Mouse (Mus musculus) kidney, postnatal 0 days (tissue): ENCODE results near the gene Mical3. TPM values are rescaled to one million over a fixed set of nuclear protein-coding genes. Genes with fewer than 3 reads are reported as not detected.
"Not testable (repeated sequence)": the region's sequence is repeated elsewhere in the genome, so short reads cannot be mapped to it uniquely, and the experiment has no call there.

Experiments
- ATAC-seq: fragments of 200-750 bp; cut with Nextera tagmentation; replicated peaks from 2 replicates; pipeline ENCODE4 v1.8.0; 2017; ENCODE audit warnings: low read depth, moderate number of reproducible peaks, moderate TSS enrichment, moderate library complexity; ENCODE audit not compliant: low FRiP score
- DNase-seq: peaks from one replicate; pipeline ENCODE4 v3.0.0-alpha.2; 2016; ENCODE audit warnings: low spot score
- H3K27ac ChIP-seq: fragments of 300-500 bp; sonication (generic); 2 replicates; pipeline ENCODE4 v1.5.1; 2014; ENCODE audit warnings: mild to moderate bottlenecking
- H3K27me3 ChIP-seq: fragments of 300-500 bp; sonication (generic); 2 replicates; pipeline ENCODE4 v1.6.1; 2014; ENCODE audit warnings: low read length, mixed read lengths; ENCODE audit not compliant: insufficient read depth
- H3K36me3 ChIP-seq: fragments of 300-500 bp; sonication (generic); 2 replicates; pipeline ENCODE4 v1.6.1; 2014; ENCODE audit warnings: low read length, mixed read lengths; ENCODE audit not compliant: insufficient read depth
- H3K4me1 ChIP-seq: fragments of 300-500 bp; sonication (generic); replicated peaks from 2 replicates; pipeline ENCODE4 v1.6.1; 2014; ENCODE audit warnings: antibody characterized with exemption, low read length, mixed read lengths; ENCODE audit not compliant: insufficient read depth
- H3K4me2 ChIP-seq: fragments of 300-500 bp; sonication (generic); 2 replicates; pipeline ENCODE4 v1.6.1; 2014; ENCODE audit warnings: mild to moderate bottlenecking, low read length, moderate library complexity, mixed read lengths
- H3K4me3 ChIP-seq: fragments of 300-500 bp; sonication (generic); replicated peaks from 2 replicates; pipeline ENCODE4 v1.5.1; 2014; ENCODE audit warnings: low read depth, low read length
- H3K9ac ChIP-seq: fragments of 300-500 bp; sonication (generic); 2 replicates; pipeline ENCODE4 v1.6.1; 2014; ENCODE audit warnings: low read depth, low read length
- H3K9me3 ChIP-seq: fragments of 300-500 bp; sonication (generic); replicated peaks from 2 replicates; pipeline ENCODE4 v1.6.1; 2016; ENCODE audit warnings: low read length, inconsistent platforms, mixed read lengths
- CTCF ChIP-seq: IDR thresholded peaks from 2 replicates; pipeline ENCODE4 v1.5.1; 2016; ENCODE audit warnings: antibody characterized with exemption, low read depth, mild to moderate bottlenecking, moderate library complexity
- WGBS: fragments of 180-500 bp; shearing (Covaris S2); extraction: QIAGEN DNeasy Blood & Tissue Kit; methylation state at CpG from one replicate; pipeline ENCODE4 v1.1.7; 2014; 5-methylcytosine and 5-hydroxymethylcytosine counted together
- polyA plus RNA-seq: library from polyadenylated mRNA; unstranded; fragments of >200 nt; fragmentation: Nextera tagmentation; extraction: Ambion mirVana; gene quantifications from 2 replicates; pipeline ENCODE4 v1.2.1, GENCODE M21; 2015

The Mical3 gene
- polyA plus RNA-seq, 1 experiment from 2014 or later, result 6.0 TPM

DNA sequence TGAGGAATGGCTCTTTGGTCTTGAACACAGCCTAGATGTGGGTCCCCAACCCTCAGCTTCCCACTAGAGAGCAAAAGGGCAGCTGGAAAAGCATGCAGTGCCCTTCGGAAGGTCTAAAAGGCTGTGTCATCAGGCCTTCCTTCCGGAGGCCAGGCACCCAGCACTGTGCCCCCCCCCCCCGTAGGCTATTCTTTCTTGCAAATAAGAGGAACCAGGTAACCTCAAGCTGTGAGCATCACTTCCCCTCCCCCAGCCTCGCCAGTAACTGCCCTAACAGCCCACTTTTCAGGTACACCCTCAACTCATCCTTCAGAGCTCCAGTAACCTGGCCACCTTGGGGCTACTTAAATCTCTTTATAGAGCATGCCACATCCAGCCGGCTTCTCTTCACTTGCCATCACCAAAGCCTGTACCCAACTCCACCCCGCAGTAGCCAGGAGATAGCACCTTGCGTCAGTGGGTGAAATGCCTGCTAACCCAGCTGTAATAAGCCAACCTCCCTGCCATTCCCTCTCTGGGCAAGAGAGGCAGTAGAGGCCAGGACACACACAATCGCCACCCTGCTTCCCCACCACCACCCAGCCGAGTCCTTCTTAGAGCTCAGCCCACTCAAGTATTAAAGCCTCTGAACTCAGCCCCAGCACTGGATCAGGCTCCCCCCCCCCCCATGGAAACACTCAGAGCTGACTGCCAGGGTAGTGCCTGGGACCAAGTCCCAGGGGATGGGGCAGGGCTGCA lies 215.7 kb downstream of the Mical3 start:
- Histone ChIP-seq H3K9ac (no peak overlapping the region), H3K4me2 (peak overlapping the region; percentile 95; the same call in 1 of the 2 replicates), H3K4me1 (no peaks in the 10 kb centered on the region), H3K9me3 (no peaks in the 10 kb centered on the region), H3K27ac (no peak overlapping the region), H3K27me3 (0 out of 2 replicates have a peak, but pooled peaks cover 4% of the 10 kb centered on the region), H3K4me3 (no peak overlapping the region), H3K36me3 (no peaks in the 10 kb centered on the region)
- 47% methylated on average over 9 of the region's 9 CpGs for WGBS
- peak; percentile 47 for TF ChIP-seq CTCF
- peak; percentile 50; the same call in 1 of the 2 replicates for ATAC-seq
- DNase-seq, result peak; percentile 54

DNA sequence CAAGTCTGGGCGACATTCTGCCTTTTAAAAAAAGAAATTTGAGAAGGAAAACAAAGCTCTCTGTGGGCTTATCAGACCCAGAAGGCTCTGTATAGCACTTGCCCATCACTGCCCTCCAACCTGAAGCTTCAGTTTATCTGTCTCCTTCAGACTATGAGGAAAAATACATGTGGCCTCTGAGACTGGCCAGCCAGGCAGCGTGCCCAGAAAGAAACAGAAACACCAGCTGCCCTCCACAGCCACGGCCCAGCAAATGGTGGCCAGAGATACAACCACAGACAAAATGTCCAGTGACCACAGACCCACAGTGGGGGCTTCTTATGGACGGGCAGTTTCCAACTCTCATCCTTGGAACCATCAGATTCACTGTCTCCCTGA lies 216.3 kb downstream of the Mical3 start:
- no peaks in the 10 kb centered on the region for H3K4me1 ChIP-seq
- ATAC-seq (no peak), DNase-seq (no peak)
- H3K4me2 ChIP-seq, result no peak overlapping the region
- no peak overlapping the region for H3K27ac ChIP-seq
- H3K4me3 ChIP-seq, result no peak overlapping the region
- WGBS, result 79% methylated on average over 4 of the region's 4 CpGs
- H3K36me3 ChIP-seq, result no peaks in the 10 kb centered on the region
- TF ChIP-seq CTCF, result no peak
- no peaks in the 10 kb centered on the region for H3K9me3 ChIP-seq
- no peak overlapping the region for H3K9ac ChIP-seq
- H3K27me3 ChIP-seq, result 0 out of 2 replicates have a peak, but pooled peaks cover 4% of the 10 kb centered on the region

- Histone ChIP-seq H3K9ac (no peak overlapping the region), H3K9me3 (no peaks in the 10 kb centered on the region), H3K36me3 (no peaks in the 10 kb centered on the region), H3K4me2 (no peak overlapping the region), H3K27ac (no peak overlapping the region), H3K4me1 (no peaks in the 10 kb centered on the region), H3K27me3 (0 out of 2 replicates have a peak, but pooled peaks cover 4% of the 10 kb centered on the region), H3K4me3 (no peak overlapping the region)
- 84% methylated on average over 8 of the region's 8 CpGs for WGBS
- DNase-seq, result no peak
- no peak for TF ChIP-seq CTCF
- ATAC-seq, result no peak
These were observed 217.0 kb downstream of the Mical3 start for GRCm38 (mm10) chr6:120913783-120914182.

DNA sequence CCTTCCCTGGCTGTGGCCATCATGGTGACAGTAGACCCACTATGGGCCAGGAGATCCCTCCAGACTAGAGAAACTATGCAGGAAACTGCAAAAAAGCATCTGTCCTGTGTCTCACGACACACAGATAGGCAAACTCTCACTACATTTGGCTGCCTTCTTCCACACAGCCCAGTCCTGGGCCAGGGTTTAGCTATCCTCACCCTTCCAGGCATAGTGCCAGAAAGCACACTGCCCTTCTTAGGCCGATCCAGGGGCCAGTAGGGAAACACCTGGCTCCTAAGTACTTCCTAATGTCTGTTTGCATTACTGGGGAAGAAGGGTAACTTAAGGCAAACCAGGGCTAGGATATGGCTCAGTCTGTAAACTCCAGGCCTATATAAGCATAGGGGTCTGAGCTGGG lies 217.9 kb downstream of the Mical3 start:
- no peaks in the 10 kb centered on the region for H3K9me3 ChIP-seq
- no peaks in the 10 kb centered on the region for H3K36me3 ChIP-seq
- DNase-seq (no peak), ATAC-seq (no peak)
- no peak overlapping the region for H3K4me2 ChIP-seq
- TF ChIP-seq CTCF, result no peak
- WGBS, result 51% methylated on average over 2 of the region's 2 CpGs
- no peak overlapping the region for H3K4me3 ChIP-seq
- 0 out of 2 replicates have a peak, but pooled peaks cover 4% of the 10 kb centered on the region for H3K27me3 ChIP-seq
- no peaks in the 10 kb centered on the region for H3K4me1 ChIP-seq
- H3K9ac ChIP-seq, result no peak overlapping the region
- no peak overlapping the region for H3K27ac ChIP-seq

DNA sequence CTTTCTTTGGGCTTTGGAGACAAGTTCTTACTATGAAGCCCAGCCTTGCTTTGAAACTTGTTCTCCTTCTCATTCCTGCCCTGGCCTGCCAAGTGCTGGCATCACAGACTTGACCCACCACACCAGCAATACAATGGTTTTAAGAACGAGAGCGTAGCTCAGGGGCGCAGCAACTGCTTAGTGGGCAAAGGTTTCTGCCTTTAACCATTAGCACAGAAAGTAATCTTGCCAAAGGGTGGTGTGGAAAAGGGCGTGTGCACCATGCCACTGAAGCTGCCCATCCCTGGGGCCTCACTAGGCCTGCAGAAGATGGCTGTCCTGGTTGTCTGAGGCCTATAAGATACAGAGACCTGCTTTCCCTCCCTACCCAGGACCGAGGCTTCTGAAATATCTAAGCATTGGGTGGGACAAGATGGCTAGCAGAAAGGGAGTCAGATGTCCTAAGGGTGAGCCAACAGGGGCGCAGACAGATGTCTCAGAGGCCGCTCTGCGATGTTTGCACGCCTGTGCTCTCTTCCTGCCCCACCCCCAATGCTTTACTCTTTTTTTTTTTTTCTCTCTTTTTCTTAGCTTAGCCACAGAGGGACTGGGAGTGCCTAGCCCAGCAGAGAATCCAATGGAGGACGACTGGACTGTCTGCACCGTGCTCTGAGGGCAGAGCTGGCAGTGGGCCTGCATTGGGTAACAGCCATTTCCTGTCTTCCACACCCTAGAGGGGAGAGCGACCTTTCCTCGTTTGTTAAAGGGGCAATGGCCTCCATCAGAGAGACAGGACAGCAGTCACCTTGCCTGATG lies 219.4 kb downstream of the Mical3 start:
- DNase-seq (no peak), ATAC-seq (no peak)
- 67% methylated on average over 13 of the region's 13 CpGs for WGBS
- Histone ChIP-seq H3K9ac (no peak overlapping the region), H3K36me3 (no peaks in the 10 kb centered on the region), H3K4me3 (no peak overlapping the region), H3K4me1 (no peaks in the 10 kb centered on the region), H3K4me2 (no peak overlapping the region), H3K27me3 (0 out of 2 replicates have a peak, but pooled peaks cover 4% of the 10 kb centered on the region), H3K27ac (no peak overlapping the region), H3K9me3 (no peaks in the 10 kb centered on the region)
- TF ChIP-seq CTCF, result no peak

DNA sequence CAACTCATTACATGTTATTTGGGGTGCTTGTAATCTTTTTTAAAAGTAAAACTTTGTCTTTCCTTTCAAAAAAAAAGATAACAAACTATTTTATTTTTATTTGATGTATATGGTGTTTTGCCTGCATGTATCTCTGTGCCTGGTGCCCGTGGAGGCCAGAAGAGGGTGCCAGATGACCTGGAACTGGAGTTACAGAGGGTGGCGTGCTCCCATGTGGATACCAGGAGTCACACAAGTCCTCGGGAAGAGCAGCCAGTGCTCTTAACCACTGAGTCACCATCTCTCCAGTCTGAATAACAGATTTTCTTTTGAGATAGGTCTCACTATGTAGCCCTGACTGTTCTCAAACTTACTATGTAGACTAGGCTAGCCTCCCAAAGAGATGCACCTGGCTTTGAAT lies 221.3 kb downstream of the Mical3 start:
- H3K9me3 ChIP-seq, result no peaks in the 10 kb centered on the region
- no peak; the same call in 1 of the 2 replicates for TF ChIP-seq CTCF
- no peak overlapping the region for H3K4me3 ChIP-seq
- no peaks in the 10 kb centered on the region for H3K27me3 ChIP-seq
- no peaks in the 10 kb centered on the region for H3K4me1 ChIP-seq
- H3K36me3 ChIP-seq, result no peaks in the 10 kb centered on the region
- no peak for DNase-seq
- 89% methylated on average over 3 of the region's 3 CpGs for WGBS
- H3K9ac ChIP-seq, result no peak overlapping the region
- H3K27ac ChIP-seq, result no peak overlapping the region
- H3K4me2 ChIP-seq, result no peak overlapping the region
- no peak for ATAC-seq

DNA sequence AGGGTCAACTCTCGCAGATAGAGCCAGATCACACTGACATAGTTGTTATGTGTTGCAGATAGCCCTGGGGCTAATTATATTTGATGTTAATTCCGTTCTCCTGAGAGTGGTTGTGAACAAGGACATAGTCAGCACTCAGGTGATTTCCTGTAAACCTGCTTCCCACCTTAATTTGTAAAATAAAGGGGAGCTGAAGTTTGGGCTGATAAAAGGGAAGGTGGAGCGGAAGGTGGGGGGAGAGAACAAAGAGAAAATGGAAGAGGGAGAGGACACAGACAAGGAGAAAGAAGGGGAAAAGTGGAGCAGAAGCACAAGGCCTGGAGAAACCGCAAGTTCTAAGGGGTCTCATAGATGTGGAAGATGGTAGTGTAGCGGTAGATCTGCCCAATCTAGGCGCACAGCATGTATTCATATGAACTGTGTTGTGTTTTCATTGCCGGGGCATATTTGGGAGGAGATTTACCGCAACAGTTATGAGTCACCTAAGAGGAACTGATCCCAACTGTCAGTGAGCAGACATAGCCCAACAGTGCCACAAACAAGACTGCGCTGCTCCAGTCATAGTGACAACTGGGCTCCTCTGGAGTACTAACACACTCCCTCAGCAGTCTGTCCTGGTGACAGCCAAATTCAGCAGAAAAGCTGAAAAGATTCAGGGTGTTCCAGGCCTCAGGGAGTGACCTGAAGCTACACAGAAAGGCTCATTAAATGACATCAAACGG lies 222.8 kb downstream of the Mical3 start:
- not testable (repeated sequence) for H3K9me3 ChIP-seq, H3K9ac ChIP-seq, H3K36me3 ChIP-seq, H3K27ac ChIP-seq, H3K27me3 ChIP-seq, ATAC-seq, H3K4me2 ChIP-seq, H3K4me1 ChIP-seq, H3K4me3 ChIP-seq, DNase-seq
- 86% methylated on average over 9 of the region's 10 CpGs for WGBS
